Mouse (Mus musculus): Measurements from ENCODE around the gene Dzank1. TPM values are rescaled to one million over a fixed set of nuclear protein-coding genes. Genes with fewer than 3 reads are reported as not detected.
A peak's percentile ranks its signal among the peaks of the same experiment; 100 is the strongest.

Dzank1 gene
- total RNA-seq (2021), result 100 to 1,000 TPM; 150 to 152 TPM

GRCm38 (mm10) chr2:144526981-144527820 lies at the start of gene Dzank1, which contains the start of gene Polr3f:
TSS of gene Dzank1 (minus strand) at chr2:144527414.
TSS of gene Polr3f (plus strand) at chr2:144527718.
- peak; percentile 97 for DNase-seq (ENCODE audit: low spot score in 2 of 2)
- intact Hi-C loops (cut with DNase I), result loop anchor here (2.0 kb wide), 1 partner anchor 28 kb away; no protein-coding TSS in a partner anchor

DNA sequence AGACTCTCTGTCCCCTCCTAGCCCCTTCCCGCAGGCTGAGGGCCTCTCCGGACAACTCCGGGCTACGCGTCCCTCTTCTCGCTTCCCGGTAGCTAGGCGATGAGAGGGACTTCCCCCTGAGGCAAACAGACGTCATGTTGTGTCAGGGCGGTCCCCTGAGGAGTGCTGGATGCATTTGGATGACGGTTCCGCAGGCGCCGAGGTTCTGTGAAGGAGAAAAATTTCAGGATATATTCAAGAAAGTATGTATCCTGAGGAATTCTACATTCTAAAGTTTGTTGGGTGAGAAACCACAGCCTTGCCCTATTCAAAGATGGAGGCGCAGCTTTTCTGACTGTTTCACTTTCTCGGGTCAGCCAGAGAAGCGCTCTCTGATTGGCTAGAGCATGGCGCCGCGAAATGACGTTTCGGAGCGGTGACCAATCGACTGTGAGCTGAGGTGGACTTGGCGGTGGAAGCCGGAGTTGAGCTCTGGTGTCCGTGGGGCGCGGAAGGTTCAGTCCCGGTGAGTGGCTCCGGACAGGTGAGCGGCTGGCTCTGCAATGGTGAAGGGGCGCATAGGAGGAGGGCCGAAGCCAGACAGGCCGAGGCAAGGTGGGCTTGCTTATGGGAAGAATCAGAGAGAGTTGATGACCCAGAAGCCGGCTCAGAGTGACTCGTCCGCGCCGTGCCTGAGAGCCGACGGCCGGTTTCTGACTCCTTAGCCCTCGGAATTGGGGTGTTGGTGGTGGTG lies 28.8 kb upstream of the Dzank1 start, which contains the start of gene Sec23b:
Gene Sec23b (plus strand): TSS at position 410 of the 733 bp plus-strand sequence.
- peak; percentile 97 to 98 for DNase-seq (ENCODE audit: low spot score in 2 of 2)
- intact Hi-C loops (cut with DNase I), result loop anchor here (2.0 kb wide), 1 partner anchor 29 kb away; the partner anchor contains the start of genes Dzank1 and Polr3f

- intact Hi-C loops (cut with DNase I), result loop anchor here (2.0 kb wide), 1 partner anchor 29 kb away; the partner anchor contains the start of genes Dzank1 and Polr3f
- no peak for DNase-seq (ENCODE audit: low spot score in 2 of 2)
Measured at GRCm38 (mm10) chr2:144555286-144555819, 28.1 kb upstream of the Dzank1 start.

DNA sequence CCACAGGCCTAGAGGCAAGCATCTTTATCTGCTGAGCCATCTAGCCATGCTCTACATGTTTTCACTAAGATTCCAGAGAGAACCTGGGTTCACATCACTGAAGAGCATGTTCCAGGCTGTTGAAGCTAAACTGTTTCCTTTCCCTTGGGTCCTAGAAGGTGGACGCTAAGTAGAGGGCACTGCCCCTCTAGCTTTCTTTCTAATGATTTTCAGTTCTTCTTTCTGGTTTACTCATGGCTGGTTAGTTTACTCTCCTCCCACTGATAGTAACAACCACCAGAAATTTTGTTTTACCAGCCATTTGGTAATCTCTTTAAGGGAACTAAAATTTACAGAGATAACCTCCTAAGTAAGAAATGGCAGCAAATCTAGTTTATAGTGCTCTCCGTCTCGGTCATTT lies 26.7 kb upstream of the Dzank1 start:
- intact Hi-C loops (cut with DNase I), result loop anchor here (2.0 kb wide), 1 partner anchor 27 kb away; the partner anchor contains the start of genes Dzank1 and Polr3f
- no peak for DNase-seq (ENCODE audit: low spot score in 2 of 2)

GRCm38 (mm10) chr2:144550529-144550928 lies 23.3 kb upstream of the Dzank1 start, which contains the start of gene Rbbp9:
TSS of gene Rbbp9 (minus strand) at chr2:144550869.
- peak; percentile 69 to 74 for DNase-seq (ENCODE audit: low spot score in 2 of 2)
- intact Hi-C loops (cut with DNase I), result no loop called here

DNA sequence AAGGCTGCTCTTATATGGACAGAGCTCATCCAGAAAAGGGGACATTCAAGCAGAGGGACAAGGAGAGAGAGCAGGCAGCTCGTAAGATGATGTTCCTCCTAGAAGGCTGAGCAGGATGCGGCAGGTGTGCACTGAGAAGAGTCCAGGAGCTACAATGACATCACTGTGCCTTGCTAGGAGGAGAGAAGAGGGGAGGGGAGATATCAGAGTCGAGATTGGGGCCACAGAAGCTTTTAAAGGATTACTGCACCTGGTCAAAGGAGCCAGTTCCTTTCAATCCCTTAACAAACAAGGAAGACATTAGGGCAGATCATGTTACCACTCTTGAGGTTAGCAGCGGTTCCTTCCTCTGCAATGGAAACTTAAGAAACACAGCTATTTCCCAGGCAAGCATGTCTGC lies 20.3 kb upstream of the Dzank1 start:
- intact Hi-C loops (cut with DNase I), result no loop called here
- no peak for DNase-seq (ENCODE audit: low spot score in 2 of 2)

GRCm38 (mm10) chr2:144545481-144545880 lies 18.3 kb upstream of the Dzank1 start:
- intact Hi-C loops (cut with DNase I), result no loop called here

DNA sequence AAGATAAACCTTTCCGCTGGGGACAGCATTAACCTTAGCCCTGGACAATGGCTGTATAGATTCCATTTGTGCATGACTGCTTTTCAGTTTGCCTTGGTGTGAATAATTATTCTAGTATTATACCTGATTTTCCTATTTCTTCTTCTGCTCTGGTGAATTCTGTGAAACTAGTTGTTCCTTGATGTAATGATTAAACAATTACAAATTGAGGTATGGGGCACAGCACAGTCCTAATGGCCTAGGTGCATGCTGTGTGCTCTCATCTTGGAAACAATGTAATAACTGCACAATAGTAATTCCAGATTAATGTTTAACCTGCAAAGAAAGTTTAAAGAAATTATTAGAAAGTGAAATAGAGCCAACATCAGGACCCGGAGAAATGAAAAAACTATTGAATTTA lies 17.8 kb upstream of the Dzank1 start:
- DNase-seq (ENCODE audit: low spot score in 2 of 2), result no peak
- intact Hi-C loops (cut with DNase I), result no loop called here

More at GRCm38 (mm10) chr2:144545481-144545880, 18.3 kb upstream of the Dzank1 start:
- no peak for DNase-seq (ENCODE audit: low spot score in 2 of 2)

DNA sequence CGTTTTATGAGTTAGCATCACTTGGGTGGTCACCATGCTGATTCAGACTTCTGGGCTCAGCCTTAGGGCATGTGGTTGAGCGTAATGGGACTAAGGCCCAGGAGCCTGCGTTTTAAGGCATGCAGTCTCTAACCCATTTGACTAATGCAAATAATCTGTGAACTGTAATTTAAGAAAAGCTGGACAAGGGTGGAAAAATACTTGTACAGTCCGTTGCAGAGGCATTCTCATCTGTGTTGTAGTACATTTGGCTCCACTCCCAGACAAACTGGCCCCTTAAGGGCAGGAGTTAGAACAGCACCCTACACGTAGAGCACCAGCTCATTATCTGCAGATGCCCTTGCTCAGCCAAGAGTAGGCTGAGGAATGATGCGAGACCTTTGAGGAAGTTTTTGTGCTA lies 17.4 kb upstream of the Dzank1 start:
- intact Hi-C loops (cut with DNase I), result no loop called here
- DNase-seq (ENCODE audit: low spot score in 2 of 2), result no peak

DNA sequence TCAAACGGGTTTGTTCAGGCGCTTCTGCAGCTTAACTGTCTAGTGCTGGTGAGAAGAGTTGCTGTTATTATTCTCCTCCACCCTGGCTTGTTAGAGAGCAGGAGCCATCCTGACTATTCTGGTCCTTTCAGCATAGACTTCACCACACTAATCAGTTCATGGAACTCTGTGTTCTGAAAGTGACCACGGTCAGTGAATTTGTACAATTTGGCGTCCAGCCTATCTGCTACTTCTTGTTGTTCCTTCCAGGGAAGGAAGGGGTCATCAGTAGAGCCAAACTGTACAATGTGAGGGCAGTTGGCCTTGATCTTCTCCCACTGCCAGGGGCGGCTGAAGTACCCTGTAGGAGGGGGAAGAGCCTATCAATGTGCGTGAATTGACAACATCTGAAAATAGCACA lies 16.5 kb upstream of the Dzank1 start:
- intact Hi-C loops (cut with DNase I), result no loop called here
- no peak for DNase-seq (ENCODE audit: low spot score in 2 of 2)

GRCm38 (mm10) chr2:144541246-144541645 lies 14.0 kb upstream of the Dzank1 start:
- intact Hi-C loops (cut with DNase I), result no loop called here
- no peak for DNase-seq (ENCODE audit: low spot score in 2 of 2)

- intact Hi-C loops (cut with DNase I), result no loop called here
- no peak for DNase-seq (ENCODE audit: low spot score in 2 of 2)
Measured at GRCm38 (mm10) chr2:144537123-144537522, 9.9 kb upstream of the Dzank1 start.

- intact Hi-C loops (cut with DNase I), result loop anchor here (2.0 kb wide), 1 partner anchor 27 kb away; no protein-coding TSS in a partner anchor
- DNase-seq (ENCODE audit: low spot score in 2 of 2), result no peak
Measured at GRCm38 (mm10) chr2:144527821-144528174, 584 bp upstream of the Dzank1 start.

DNA sequence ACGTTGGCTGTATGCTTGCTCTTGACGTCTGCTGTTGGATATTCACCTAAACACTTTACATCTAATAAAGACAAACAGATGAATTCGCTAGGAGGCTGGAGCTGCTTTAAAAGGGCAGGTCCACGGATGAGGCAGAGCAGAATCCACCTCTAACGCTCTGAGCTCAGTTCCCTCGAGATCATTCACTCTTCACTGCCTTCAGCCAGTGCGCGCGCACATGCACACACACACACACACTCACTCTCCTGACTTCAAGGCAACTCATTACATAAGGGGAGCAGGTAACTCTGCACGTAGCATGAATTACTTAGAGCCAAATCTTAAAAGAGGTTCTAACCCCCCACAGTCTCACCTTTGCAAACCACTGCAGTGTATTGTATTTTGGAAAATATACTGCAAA lies 1.4 kb downstream of the Dzank1 start:
- DNase-seq (ENCODE audit: low spot score in 2 of 2), result peak in 1 of 2 experiments; percentile 17

DNA sequence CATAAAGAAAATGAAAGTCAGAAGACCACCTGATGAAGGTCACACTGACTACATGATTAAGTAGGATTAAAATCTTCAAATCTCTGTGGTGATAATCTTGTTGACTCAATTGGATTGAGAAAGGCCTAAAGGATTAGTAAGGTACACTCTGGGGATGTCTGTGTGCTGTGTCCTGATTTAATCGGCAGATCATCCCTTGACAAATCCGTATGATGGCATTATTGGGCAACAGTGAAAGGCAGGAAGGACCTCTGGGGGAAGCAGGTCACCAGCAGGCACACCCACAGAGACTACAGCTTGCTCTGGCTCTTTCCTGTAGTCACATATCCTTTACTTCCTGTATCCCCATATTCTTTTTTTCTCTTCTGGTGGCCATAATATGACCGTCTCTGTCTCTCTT lies 7.4 kb downstream of the Dzank1 start:
- intact Hi-C loops (cut with DNase I), result no loop called here
- DNase-seq (ENCODE audit: low spot score in 2 of 2), result no peak

More for the DNA sequence above, 1.4 kb downstream of the Dzank1 start:
- intact Hi-C loops (cut with DNase I), result loop anchor here (2.0 kb wide), 1 partner anchor 29 kb away; no protein-coding TSS in a partner anchor

GRCm38 (mm10) chr2:144514619-144515018 lies 12.6 kb downstream of the Dzank1 start:
- peak in 1 of 2 experiments; percentile 17 for DNase-seq (ENCODE audit: low spot score in 2 of 2)
- intact Hi-C loops (cut with DNase I), result no loop called here

GRCm38 (mm10) chr2:144502134-144502533 lies 25.1 kb downstream of the Dzank1 start:
- intact Hi-C loops (cut with DNase I), result no loop called here
- DNase-seq (ENCODE audit: low spot score in 2 of 2), result no peak

DNA sequence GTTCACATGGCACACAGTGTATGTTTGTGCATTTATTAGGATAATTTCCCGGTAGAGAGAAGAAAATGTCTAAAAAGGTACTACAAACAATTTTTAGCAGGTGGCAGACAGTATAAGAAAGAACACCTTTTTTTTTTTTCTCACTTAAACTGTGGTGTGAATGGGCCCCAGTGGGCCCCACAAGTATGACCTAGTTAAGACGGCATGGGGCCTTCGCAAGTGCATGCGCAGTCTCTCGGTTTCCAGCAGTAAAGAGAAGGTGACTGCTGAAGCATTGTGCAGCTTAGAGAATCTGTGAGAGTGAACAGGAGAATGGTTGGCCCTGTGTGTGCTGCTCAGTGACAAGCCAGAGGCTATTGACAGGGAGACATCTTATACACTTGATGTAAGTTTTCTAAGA lies 37.9 kb downstream of the Dzank1 start:
- intact Hi-C loops (cut with DNase I), result no loop called here
- DNase-seq (ENCODE audit: low spot score in 2 of 2), result no peak

- DNase-seq (ENCODE audit: low spot score in 2 of 2), result no peak
- intact Hi-C loops (cut with DNase I), result no loop called here
Measured at GRCm38 (mm10) chr2:144487476-144487875, 39.7 kb downstream of the Dzank1 start.

- intact Hi-C loops (cut with DNase I), result no loop called here
- no peak for DNase-seq (ENCODE audit: low spot score in 2 of 2)
Measured at GRCm38 (mm10) chr2:144485439-144485838, 41.8 kb downstream of the Dzank1 start.
